Mouse (Mus musculus) forebrain, embryonic 11.5 days (tissue): ENCODE measurements at regions not wholly inside any gene's neighbourhood (a gene's known extent, or its start where the extent isn't known, plus 50 kb on each side); places are given as distances from the start of the nearest gene placed in this dataset.

Experiments
- ATAC-seq: fragments of 200-750 bp; cut with Nextera tagmentation; replicated peaks from 2 replicates; pipeline ENCODE4 v1.8.0; 2017; ENCODE audit warnings: moderate TSS enrichment; ENCODE audit not compliant: low FRiP score
- DNase-seq: peaks from one replicate; pipeline ENCODE4 v3.0.0-alpha.2; 2017; ENCODE audit warnings: low spot score
- H3K27ac ChIP-seq: fragments of 300-500 bp; sonication (generic); 2 replicates; pipeline ENCODE4 v1.5.1; 2014; ENCODE audit warnings: low read depth, low read length
- H3K27me3 ChIP-seq: fragments of 300-500 bp; sonication (generic); 2 replicates; pipeline ENCODE4 v1.6.1; 2014; ENCODE audit warnings: mild to moderate bottlenecking, low read length, mixed read lengths; ENCODE audit not compliant: control insufficient read depth, insufficient read depth
- H3K36me3 ChIP-seq: fragments of 300-500 bp; sonication (generic); 2 replicates; pipeline ENCODE4 v1.6.1; 2014; ENCODE audit warnings: mild to moderate bottlenecking, low read length, moderate library complexity, mixed read lengths; ENCODE audit not compliant: control insufficient read depth, insufficient read depth
- H3K4me1 ChIP-seq: fragments of 300-500 bp; sonication (generic); replicated peaks from 2 replicates; pipeline ENCODE4 v1.6.1; 2014; ENCODE audit warnings: low read length, mixed read lengths; ENCODE audit not compliant: control insufficient read depth, insufficient read depth
- H3K4me2 ChIP-seq: fragments of 300-500 bp; sonication (generic); 2 replicates; pipeline ENCODE4 v1.6.1; 2014; ENCODE audit warnings: low read depth, mild to moderate bottlenecking, low read length, moderate library complexity, mixed read lengths; ENCODE audit not compliant: severe bottlenecking
- H3K4me3 ChIP-seq: fragments of 300-500 bp; sonication (generic); 2 replicates; pipeline ENCODE4 v1.5.1; 2014; ENCODE audit warnings: low read depth, low read length
- H3K9ac ChIP-seq: fragments of 300-500 bp; sonication (generic); 2 replicates; pipeline ENCODE4 v1.6.1; 2014; ENCODE audit warnings: low read length
- H3K9me3 ChIP-seq: fragments of 300-500 bp; sonication (generic); 2 replicates; pipeline ENCODE4 v1.6.1; 2016; ENCODE audit warnings: low read length, mixed read lengths; ENCODE audit not compliant: control insufficient read depth
- WGBS: fragments of 180-500 bp; shearing (Covaris S2); extraction: QIAGEN DNeasy Blood & Tissue Kit; methylation state at CpG from one replicate; pipeline ENCODE4 v1.1.7; 2014; 5-methylcytosine and 5-hydroxymethylcytosine counted together

GRCm38 (mm10) chr14:79929451-79929850 is 54.4 kb upstream of the Olfm4 start:
- no peaks in the 10 kb centered on the region for H3K27me3 ChIP-seq
- H3K9me3 ChIP-seq = no peaks in the 10 kb centered on the region
- H3K4me1 ChIP-seq = no peaks in the 10 kb centered on the region
- H3K36me3 ChIP-seq = no peaks in the 10 kb centered on the region; the same call in 1 of the 2 replicates
- no peak overlapping the region for H3K4me2 ChIP-seq
- no peak for DNase-seq
- ATAC-seq = no peak
- H3K27ac ChIP-seq = no peak overlapping the region
- H3K4me3 ChIP-seq = no peak overlapping the region
- no peak overlapping the region for H3K9ac ChIP-seq
- 96% methylated on average over 3 of the region's 3 CpGs for WGBS

DNA sequence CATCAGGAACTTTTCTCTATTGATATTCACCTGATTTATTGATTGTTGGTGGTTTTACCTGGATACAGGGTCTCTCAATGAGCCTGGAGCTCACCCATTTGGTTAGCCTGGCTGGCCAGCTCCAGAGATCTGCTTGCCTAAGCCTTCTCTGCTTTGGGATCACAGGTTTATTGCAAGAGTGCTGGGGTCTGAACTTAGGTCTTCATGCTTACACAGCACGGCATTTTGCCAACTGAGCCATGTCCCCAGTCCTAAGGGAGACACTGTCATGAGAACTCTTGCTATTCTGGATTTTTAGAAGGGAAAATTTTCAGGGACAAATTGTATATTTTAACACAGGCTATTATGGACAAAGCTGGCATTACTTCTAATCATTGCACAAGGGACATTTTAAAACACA is 56.7 kb upstream of the Olfm4 start:
- WGBS = 87% methylated on average over 1 of the region's 1 CpGs

DNA sequence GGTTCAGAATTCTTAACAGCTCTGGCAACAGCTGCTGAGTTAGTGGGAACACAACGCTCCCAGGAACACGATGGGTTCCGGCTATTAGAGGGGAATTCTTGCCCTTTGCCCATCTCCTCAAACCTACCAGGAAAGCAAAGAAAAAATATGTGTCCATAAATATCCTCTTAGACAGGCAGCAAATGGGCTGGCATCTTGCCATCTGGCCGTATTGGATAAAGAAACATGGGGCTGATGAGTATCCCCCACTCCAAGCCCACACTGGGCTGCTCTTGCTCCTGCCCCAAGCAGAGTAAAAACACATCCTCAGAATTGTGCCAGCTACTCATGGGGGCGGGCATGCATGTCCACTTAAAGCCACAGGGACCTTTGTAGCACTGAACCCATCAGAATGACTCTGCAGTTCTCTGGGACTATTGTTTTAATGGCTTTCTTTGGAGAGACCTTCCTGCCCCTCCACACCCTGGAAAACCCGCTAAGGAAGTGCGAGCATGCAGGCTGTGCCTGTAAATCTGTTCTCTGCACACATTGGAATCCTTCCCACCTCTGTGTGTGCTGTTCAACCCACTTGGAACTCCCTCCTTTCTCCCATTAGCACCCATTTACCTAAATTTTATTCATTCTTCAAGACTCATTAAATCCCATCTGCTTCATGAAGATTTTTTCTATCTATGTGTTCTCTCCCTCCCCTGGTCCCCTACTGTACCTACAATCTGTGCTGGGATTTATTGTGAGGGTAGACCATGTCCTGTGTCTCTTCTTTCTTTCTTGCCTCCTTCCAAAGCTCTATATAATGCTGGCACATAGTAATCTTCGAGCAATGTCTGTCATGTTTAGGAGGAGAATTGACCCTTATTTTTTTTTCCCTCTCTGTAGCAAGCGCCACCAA is 66.7 kb upstream of the Olfm4 start:
- DNase-seq = no peak
- Histone ChIP-seq H3K36me3 (no peaks in the 10 kb centered on the region), H3K9me3 (no peaks in the 10 kb centered on the region), H3K27me3 (no peaks in the 10 kb centered on the region), H3K4me1 (no peaks in the 10 kb centered on the region), H3K27ac (no peak overlapping the region), H3K9ac (no peak overlapping the region), H3K4me3 (no peak overlapping the region), H3K4me2 (no peak overlapping the region)
- 83% methylated on average over 9 of the region's 9 CpGs for WGBS
- ATAC-seq = no peak

More for the DNA sequence above, 56.7 kb upstream of the Olfm4 start:
- Histone ChIP-seq H3K27ac (no peak overlapping the region), H3K27me3 (no peaks in the 10 kb centered on the region), H3K4me2 (no peak overlapping the region), H3K9ac (no peak overlapping the region), H3K4me1 (no peaks in the 10 kb centered on the region), H3K36me3 (no peaks in the 10 kb centered on the region; the same call in 1 of the 2 replicates), H3K9me3 (no peaks in the 10 kb centered on the region), H3K4me3 (no peak overlapping the region)
- DNase-seq (no peak), ATAC-seq (no peak)

DNA sequence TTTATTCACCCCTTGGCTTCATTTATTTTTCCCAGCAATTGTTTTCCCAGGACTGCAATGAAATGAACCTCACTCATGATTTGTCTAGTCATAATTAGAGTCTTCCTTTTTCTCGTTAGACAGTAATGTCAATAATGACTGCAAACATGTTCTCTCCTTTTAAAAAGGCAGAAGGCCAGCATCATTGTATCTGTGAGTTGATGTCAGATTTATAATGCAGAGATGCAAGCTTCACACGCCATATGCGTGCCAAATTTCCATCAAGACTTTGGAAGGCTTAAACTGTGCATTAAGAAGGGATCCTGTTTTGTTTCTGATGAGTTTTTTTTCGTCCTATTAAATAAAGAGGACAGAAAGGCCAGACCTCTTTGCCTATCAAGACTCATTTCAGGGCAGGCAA is 68.9 kb upstream of the Olfm4 start:
- H3K4me1 ChIP-seq = no peaks in the 10 kb centered on the region
- no peak overlapping the region for H3K27ac ChIP-seq
- H3K9me3 ChIP-seq = no peaks in the 10 kb centered on the region
- no peak overlapping the region for H3K4me3 ChIP-seq
- ATAC-seq (no peak), DNase-seq (no peak)
- no peak overlapping the region for H3K9ac ChIP-seq
- 80% methylated on average over 4 of the region's 4 CpGs for WGBS
- no peak overlapping the region for H3K4me2 ChIP-seq
- H3K27me3 ChIP-seq = no peaks in the 10 kb centered on the region; the same call in 1 of the 2 replicates
- no peaks in the 10 kb centered on the region for H3K36me3 ChIP-seq

GRCm38 (mm10) chr14:79913315-79913714 is 70.6 kb upstream of the Olfm4 start:
- ATAC-seq = no peak
- no peak for DNase-seq
- H3K4me1 ChIP-seq = no peaks in the 10 kb centered on the region
- H3K9me3 ChIP-seq = no peaks in the 10 kb centered on the region
- no peak overlapping the region for H3K4me3 ChIP-seq
- no peak overlapping the region for H3K27ac ChIP-seq
- no peaks in the 10 kb centered on the region for H3K36me3 ChIP-seq
- H3K9ac ChIP-seq = no peak overlapping the region
- H3K4me2 ChIP-seq = no peak overlapping the region
- H3K27me3 ChIP-seq = no peaks in the 10 kb centered on the region; the same call in 1 of the 2 replicates

- Histone ChIP-seq H3K27me3 (no peaks in the 10 kb centered on the region; the same call in 1 of the 2 replicates), H3K36me3 (no peaks in the 10 kb centered on the region), H3K9me3 (no peaks in the 10 kb centered on the region), H3K9ac (no peak overlapping the region), H3K4me1 (no peaks in the 10 kb centered on the region), H3K27ac (no peak overlapping the region), H3K4me3 (no peak overlapping the region), H3K4me2 (no peak overlapping the region)
- ATAC-seq (peak; percentile 39; the same call in 1 of the 2 replicates), DNase-seq (peak; percentile 73)
- 43% methylated on average over 4 of the region's 4 CpGs for WGBS
These were observed 71.3 kb upstream of the Olfm4 start for GRCm38 (mm10) chr14:79912610-79913009.

DNA sequence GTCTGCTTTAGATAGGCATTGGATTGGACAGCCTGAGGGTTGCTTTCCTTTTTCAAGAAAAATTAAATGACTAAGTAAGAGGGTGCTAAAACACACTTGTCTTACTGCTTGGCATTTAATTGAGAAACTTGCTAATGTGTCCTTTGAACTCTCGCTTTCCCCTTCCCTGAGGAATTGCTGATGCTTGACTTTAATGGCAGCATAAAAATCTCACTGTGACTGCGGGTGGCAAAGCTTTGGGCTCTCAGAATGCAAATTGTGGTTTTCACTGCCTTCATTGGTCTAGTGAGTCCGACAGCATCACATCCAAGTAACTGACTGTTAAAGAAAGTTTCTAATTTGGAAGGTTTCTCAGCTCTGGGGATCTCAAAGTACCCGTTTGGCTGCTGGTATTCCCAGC is 76.1 kb upstream of the Olfm4 start:
- Histone ChIP-seq H3K9ac (no peak overlapping the region), H3K4me3 (no peak overlapping the region), H3K27me3 (no peaks in the 10 kb centered on the region; the same call in 1 of the 2 replicates), H3K4me1 (peaks cover 5% of the 10 kb centered on the region; the same call in 1 of the 2 replicates), H3K4me2 (no peak overlapping the region), H3K27ac (no peak overlapping the region), H3K36me3 (no peaks in the 10 kb centered on the region), H3K9me3 (no peaks in the 10 kb centered on the region)
- WGBS = 55% methylated on average over 4 of the region's 4 CpGs
- no peak for DNase-seq
- ATAC-seq = no peak

DNA sequence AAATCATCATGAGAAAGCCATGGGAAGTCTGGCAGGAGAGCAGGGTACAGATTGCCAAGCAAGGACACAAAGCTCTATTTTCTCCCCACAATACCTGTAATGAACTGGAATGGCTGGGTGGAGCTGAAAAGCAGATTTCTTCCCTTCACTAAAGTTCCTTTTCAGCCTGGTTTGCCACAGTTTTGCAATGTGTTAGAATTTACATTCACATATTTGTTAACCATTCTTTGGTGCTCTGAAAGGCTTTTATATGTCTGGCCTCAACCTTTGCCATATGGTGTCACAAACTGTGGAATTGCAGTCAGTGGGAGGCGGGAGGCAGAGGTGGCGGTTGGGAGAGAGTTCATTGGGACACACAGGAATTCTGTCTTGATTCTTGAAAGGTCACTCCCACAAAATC is 78.3 kb upstream of the Olfm4 start:
- ATAC-seq = peak; percentile 60
- no peak overlapping the region for H3K4me2 ChIP-seq
- no peak overlapping the region for H3K27ac ChIP-seq
- no peaks in the 10 kb centered on the region for H3K36me3 ChIP-seq
- no peak overlapping the region for H3K4me3 ChIP-seq
- H3K9ac ChIP-seq = no peak overlapping the region
- H3K9me3 ChIP-seq = no peaks in the 10 kb centered on the region
- DNase-seq = no peak
- no peaks in the 10 kb centered on the region for H3K27me3 ChIP-seq
- peaks cover 5% of the 10 kb centered on the region for H3K4me1 ChIP-seq
- WGBS = 30% methylated on average over 2 of the region's 2 CpGs

- H3K9me3 ChIP-seq = no peaks in the 10 kb centered on the region
- H3K4me1 ChIP-seq = peaks cover 5% of the 10 kb centered on the region
- no peak overlapping the region for H3K4me3 ChIP-seq
- WGBS = 36% methylated on average over 1 of the region's 1 CpGs
- DNase-seq (no peak), ATAC-seq (peak; percentile 34; the same call in 1 of the 2 replicates)
- H3K9ac ChIP-seq = no peak overlapping the region
- no peaks in the 10 kb centered on the region for H3K36me3 ChIP-seq
- no peak overlapping the region for H3K27ac ChIP-seq
- no peaks in the 10 kb centered on the region for H3K27me3 ChIP-seq
- no peak overlapping the region for H3K4me2 ChIP-seq
These were observed 81.5 kb upstream of the Olfm4 start for GRCm38 (mm10) chr14:79902355-79902754.
